Mouse (Mus musculus): Measurements from ENCODE around the gene Pskh1.

The Pskh1 gene

GRCm38 (mm10) chr8:105893339-105893738, 6.9 kb upstream of the Pskh1 start, which contains the start of gene Nrn1l:
Nrn1l (plus strand) TSS chr8:105893567.
- peak; percentile 58 for DNase-seq

- no peak for DNase-seq
Measured at GRCm38 (mm10) chr8:105897801-105898480, 2.3 kb upstream of the Pskh1 start.

GRCm38 (mm10) chr8:105900941-105901616, 838 bp downstream of the Pskh1 start:
- DNase-seq = no peak

- DNase-seq = no peak
Measured at GRCm38 (mm10) chr8:105919390-105919789, 19.1 kb downstream of the Pskh1 start.

- no peak for DNase-seq
Measured at GRCm38 (mm10) chr8:105925123-105925522, 24.9 kb downstream of the Pskh1 start.

GRCm38 (mm10) chr8:105930602-105931001, 30.4 kb downstream of the Pskh1 start:
- peak; percentile 79 for DNase-seq

- peak; percentile 26 for DNase-seq
Measured at GRCm38 (mm10) chr8:105931271-105931670, 31.0 kb downstream of the Pskh1 start.

- DNase-seq = no peak
Measured at GRCm38 (mm10) chr8:105932525-105932924, 32.3 kb downstream of the Pskh1 start.

- no peak for DNase-seq
Measured at GRCm38 (mm10) chr8:105933762-105934161, 33.5 kb downstream of the Pskh1 start, which contains the start of gene Ctrl. Ctrl (minus strand) TSS chr8:105933862.

GRCm38 (mm10) chr8:105935105-105935504, 34.9 kb downstream of the Pskh1 start:
- no peak for DNase-seq

GRCm38 (mm10) chr8:105935863-105936603, 35.8 kb downstream of the Pskh1 start:
- DNase-seq = peak; percentile 53

- peak; percentile 94 for DNase-seq
Measured at GRCm38 (mm10) chr8:105936866-105937475, 36.7 kb downstream of the Pskh1 start.

- DNase-seq = peak; percentile 64
Measured at GRCm38 (mm10) chr8:105937496-105938305, 37.5 kb downstream of the Pskh1 start.

- DNase-seq = peak; percentile 38
Measured at GRCm38 (mm10) chr8:105938306-105938669, 38.0 kb downstream of the Pskh1 start, which contains the start of gene Psmb10. Psmb10 (minus strand) TSS chr8:105938444.

GRCm38 (mm10) chr8:105942026-105942425, 41.8 kb downstream of the Pskh1 start:
- DNase-seq = no peak

- DNase-seq = no peak
Measured at GRCm38 (mm10) chr8:105942542-105942941, 42.3 kb downstream of the Pskh1 start.

- peak; percentile 56 for DNase-seq
Measured at GRCm38 (mm10) chr8:105943321-105943739, 43.1 kb downstream of the Pskh1 start, which contains the start of gene Lcat. Lcat (minus strand) TSS chr8:105943382.

GRCm38 (mm10) chr8:105949350-105949749, 49.1 kb downstream of the Pskh1 start:
- peak; percentile 33 for DNase-seq

- DNase-seq = peak; percentile 56
Measured at GRCm38 (mm10) chr8:105951057-105951659, 50.9 kb downstream of the Pskh1 start.

- DNase-seq = no peak
Measured at GRCm38 (mm10) chr8:105956556-105956955, 56.3 kb downstream of the Pskh1 start.

- no peak for DNase-seq
Measured at GRCm38 (mm10) chr8:105957813-105958212, 57.6 kb downstream of the Pskh1 start.

- DNase-seq = peak; percentile 87
Measured at GRCm38 (mm10) chr8:105959350-105959749, 59.1 kb downstream of the Pskh1 start.

All from cerebellum, adult 9-11 months (tissue).